Mouse (Mus musculus) myocyte (in vitro differentiated cells): ENCODE measurements around the gene Dop1a.

Experiments
- E2F4 ChIP-seq: IDR thresholded peaks from one replicate; pipeline ENCODE4 v1.6.1; 2011; ENCODE audit warnings: mild to moderate bottlenecking, control low read depth, moderate library complexity; ENCODE audit not compliant: insufficient read depth
- MYOD1 ChIP-seq, 3 experiments: IDR thresholded peaks; one replicate each; pipeline ENCODE4 v1.6.1; 2011; ENCODE audit warnings: control low read depth in 2 of 3, low read depth in 2 of 3, mild to moderate bottlenecking in 2 of 3, moderate library complexity in 1 of 3; ENCODE audit not compliant: insufficient read length in 2 of 3, control insufficient read depth in 1 of 3
- POLR2A ChIP-seq: IDR thresholded peaks from one replicate; pipeline ENCODE4 v1.6.1; 2011; ENCODE audit warnings: low read depth, mild to moderate bottlenecking, control low read depth, moderate library complexity; ENCODE audit not compliant: insufficient read length
- USF1 ChIP-seq: IDR thresholded peaks from one replicate; pipeline ENCODE4 v1.6.1; 2011; ENCODE audit warnings: low read depth, mild to moderate bottlenecking, control low read depth, moderate library complexity

DNA sequence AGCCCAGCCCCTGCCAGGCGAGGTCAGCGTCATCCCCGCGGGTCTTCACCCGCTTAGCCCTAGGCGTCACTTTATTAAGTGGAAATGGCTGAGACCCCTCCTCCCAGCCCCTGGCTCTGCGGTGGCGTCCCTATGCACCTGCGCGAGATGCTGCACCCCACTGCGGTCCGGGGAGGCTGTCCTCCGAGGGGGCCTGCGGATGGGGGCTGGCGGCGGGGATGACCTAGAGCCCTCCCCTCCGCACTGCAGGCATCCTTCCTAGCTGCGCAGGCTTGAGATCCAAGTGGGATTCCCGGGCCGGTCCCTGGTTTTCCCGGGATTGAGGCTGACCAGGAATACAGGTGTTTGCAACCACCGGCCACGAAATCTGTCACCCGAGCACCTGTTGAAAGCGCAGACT, 105.2 kb downstream of the Dop1a start:
- TF ChIP-seq USF1 (no peak), POLR2A (no peak), E2F4 (no peak), MYOD1 (IDR thresholded peaks at IDR 0.05; ENCODE audit: control insufficient read depth in 1 of 3, insufficient read length in 2 of 3, low read depth in 2 of 3) (no peak)
